Mouse (Mus musculus): ENCODE data around the gene Ap1m1. TPM values are rescaled to one million over a fixed set of nuclear protein-coding genes. Genes with fewer than 3 reads are reported as not detected.

Ap1m1 gene
- polyA plus RNA-seq, 1 experiment, result 72.6 TPM

GRCm38 (mm10) chr8:72263451-72263850 is 23.6 kb downstream of the Ap1m1 start:
- H3K36me3 ChIP-seq (ENCODE audit: control insufficient read depth, insufficient read depth, low read length), result no peaks in the 10 kb centered on the region

GRCm38 (mm10) chr8:72265342-72265741 is 25.5 kb downstream of the Ap1m1 start:
- no peak overlapping the region for H3K27ac ChIP-seq (ENCODE audit: insufficient read depth, low read depth, low read length)
- DNase-seq, result peak; percentile 82
- H3K27me3 ChIP-seq (replicated peaks; ENCODE audit: control insufficient read depth, insufficient read depth, low read length), result no peaks in the 10 kb centered on the region
- 23% methylated on average over 6 of the region's 7 CpGs for WGBS
- H3K4me3 ChIP-seq (ENCODE audit: insufficient read depth, low read depth, low read length), result no peak overlapping the region
- TF ChIP-seq POLR2A (IDR thresholded peaks at IDR 0.05; ENCODE audit: low read depth, low read length), result no peak
- TF ChIP-seq CTCF (conservative IDR thresholded peaks at IDR 0.05; ENCODE audit: insufficient read depth, insufficient read length, low read depth, low read length), result no peak
- no peaks in the 10 kb centered on the region for H3K36me3 ChIP-seq (ENCODE audit: control insufficient read depth, insufficient read depth, low read length)
- 0 out of 2 replicates have a peak, but pooled peaks cover 3% of the 10 kb centered on the region for H3K4me1 ChIP-seq (ENCODE audit: control insufficient read depth, insufficient read depth, low read length)

More at GRCm38 (mm10) chr8:72263451-72263850, 23.6 kb downstream of the Ap1m1 start:
- Histone ChIP-seq H3K27ac (ENCODE audit: insufficient read depth, low read depth, low read length) (no peak overlapping the region), H3K27me3 (replicated peaks; ENCODE audit: control insufficient read depth, insufficient read depth, low read length) (no peaks in the 10 kb centered on the region), H3K4me1 (ENCODE audit: control insufficient read depth, insufficient read depth, low read length) (0 out of 2 replicates have a peak, but pooled peaks cover 3% of the 10 kb centered on the region), H3K4me3 (ENCODE audit: insufficient read depth, low read depth, low read length) (no peak overlapping the region)
- 47% methylated on average over 7 of the region's 7 CpGs for WGBS
- TF ChIP-seq POLR2A (IDR thresholded peaks at IDR 0.05; ENCODE audit: low read depth, low read length) (no peak), CTCF (conservative IDR thresholded peaks at IDR 0.05; ENCODE audit: insufficient read depth, insufficient read length, low read depth, low read length) (no peak)
- DNase-seq, result peak; percentile 14

- Histone ChIP-seq H3K4me1 (ENCODE audit: control insufficient read depth, insufficient read depth, low read length) (no peaks in the 10 kb centered on the region), H3K27me3 (replicated peaks; ENCODE audit: control insufficient read depth, insufficient read depth, low read length) (no peaks in the 10 kb centered on the region), H3K4me3 (ENCODE audit: insufficient read depth, low read depth, low read length) (no peak overlapping the region), H3K27ac (ENCODE audit: insufficient read depth, low read depth, low read length) (no peak overlapping the region), H3K36me3 (ENCODE audit: control insufficient read depth, insufficient read depth, low read length) (no peaks in the 10 kb centered on the region)
- DNase-seq, result no peak
- TF ChIP-seq POLR2A (IDR thresholded peaks at IDR 0.05; ENCODE audit: low read depth, low read length) (no peak), CTCF (conservative IDR thresholded peaks at IDR 0.05; ENCODE audit: insufficient read depth, insufficient read length, low read depth, low read length) (no peak)
These were observed 26.9 kb downstream of the Ap1m1 start for GRCm38 (mm10) chr8:72266671-72267070.

- DNase-seq, result no peak
- no peaks in the 10 kb centered on the region for H3K4me1 ChIP-seq (ENCODE audit: control insufficient read depth, insufficient read depth, low read length)
- no peak overlapping the region for H3K4me3 ChIP-seq (ENCODE audit: insufficient read depth, low read depth, low read length)
- H3K27me3 ChIP-seq (replicated peaks; ENCODE audit: control insufficient read depth, insufficient read depth, low read length), result no peaks in the 10 kb centered on the region
- WGBS, result 97% methylated on average over 8 of the region's 8 CpGs
- no peaks in the 10 kb centered on the region for H3K36me3 ChIP-seq (ENCODE audit: control insufficient read depth, insufficient read depth, low read length)
- TF ChIP-seq CTCF (conservative IDR thresholded peaks at IDR 0.05; ENCODE audit: insufficient read depth, insufficient read length, low read depth, low read length) (no peak), POLR2A (IDR thresholded peaks at IDR 0.05; ENCODE audit: low read depth, low read length) (no peak)
- H3K27ac ChIP-seq (ENCODE audit: insufficient read depth, low read depth, low read length), result no peak overlapping the region
These were observed 27.3 kb downstream of the Ap1m1 start for GRCm38 (mm10) chr8:72267106-72267505.

GRCm38 (mm10) chr8:72268356-72268755 is 28.5 kb downstream of the Ap1m1 start:
- TF ChIP-seq CTCF (conservative IDR thresholded peaks at IDR 0.05; ENCODE audit: insufficient read depth, insufficient read length, low read depth, low read length) (no peak), POLR2A (IDR thresholded peaks at IDR 0.05; ENCODE audit: low read depth, low read length) (peak; percentile 25)
- Histone ChIP-seq H3K27me3 (replicated peaks; ENCODE audit: control insufficient read depth, insufficient read depth, low read length) (no peaks in the 10 kb centered on the region), H3K4me1 (ENCODE audit: control insufficient read depth, insufficient read depth, low read length) (no peaks in the 10 kb centered on the region), H3K4me3 (ENCODE audit: insufficient read depth, low read depth, low read length) (no peak overlapping the region), H3K27ac (ENCODE audit: insufficient read depth, low read depth, low read length) (peak overlapping the region; percentile 85), H3K36me3 (ENCODE audit: control insufficient read depth, insufficient read depth, low read length) (no peaks in the 10 kb centered on the region)
- peak; percentile 93 for DNase-seq
- WGBS, result 70% methylated on average over 15 of the region's 15 CpGs

- Histone ChIP-seq H3K36me3 (ENCODE audit: control insufficient read depth, insufficient read depth, low read length) (no peaks in the 10 kb centered on the region), H3K27me3 (replicated peaks; ENCODE audit: control insufficient read depth, insufficient read depth, low read length) (no peaks in the 10 kb centered on the region), H3K27ac (ENCODE audit: insufficient read depth, low read depth, low read length) (no peak overlapping the region), H3K4me3 (ENCODE audit: insufficient read depth, low read depth, low read length) (no peak overlapping the region), H3K4me1 (ENCODE audit: control insufficient read depth, insufficient read depth, low read length) (no peaks in the 10 kb centered on the region)
- WGBS, result 84% methylated on average over 12 of the region's 12 CpGs
- DNase-seq, result no peak
- TF ChIP-seq POLR2A (IDR thresholded peaks at IDR 0.05; ENCODE audit: low read depth, low read length) (no peak), CTCF (conservative IDR thresholded peaks at IDR 0.05; ENCODE audit: insufficient read depth, insufficient read length, low read depth, low read length) (no peak)
These were observed 30.8 kb downstream of the Ap1m1 start for GRCm38 (mm10) chr8:72270606-72271005.

GRCm38 (mm10) chr8:72271051-72271660 is 31.3 kb downstream of the Ap1m1 start:
- Histone ChIP-seq H3K4me3 (ENCODE audit: insufficient read depth, low read depth, low read length) (no peak overlapping the region), H3K36me3 (ENCODE audit: control insufficient read depth, insufficient read depth, low read length) (no peaks in the 10 kb centered on the region), H3K27me3 (replicated peaks; ENCODE audit: control insufficient read depth, insufficient read depth, low read length) (no peaks in the 10 kb centered on the region), H3K27ac (ENCODE audit: insufficient read depth, low read depth, low read length) (no peak overlapping the region), H3K4me1 (ENCODE audit: control insufficient read depth, insufficient read depth, low read length) (no peaks in the 10 kb centered on the region)
- TF ChIP-seq POLR2A (IDR thresholded peaks at IDR 0.05; ENCODE audit: low read depth, low read length) (no peak), CTCF (conservative IDR thresholded peaks at IDR 0.05; ENCODE audit: insufficient read depth, insufficient read length, low read depth, low read length) (no peak)
- 65% methylated on average over 11 of the region's 11 CpGs for WGBS
- no peak for DNase-seq

Measured in kidney, adult 2 months (tissue).